Mouse (Mus musculus): Measurements from ENCODE around the gene Ltbp2. TPM values are rescaled to one million over a fixed set of nuclear protein-coding genes. Genes with fewer than 3 reads are reported as not detected.

The Ltbp2 gene
- polyA plus RNA-seq, 1 experiment from 2014 or later, result 18.6 TPM

- 73% methylated on average over 5 of the region's 5 CpGs for whole genome bisulfite sequencing
- peaks cover 7% of the 10 kb centered on the region; the same call in 1 of the 2 replicates for H3K4me1 ChIP-seq (replicated peaks; ENCODE audit: control insufficient read depth, insufficient read depth, low read length)
- no peak overlapping the region for H3K4me2 ChIP-seq (ENCODE audit: low read depth, low read length)
- no peak overlapping the region for H3K9ac ChIP-seq (ENCODE audit: low read length)
- H3K4me3 ChIP-seq (ENCODE audit: low read length), result no peak overlapping the region
- no peak for ATAC-seq (ENCODE audit: low read depth)
- H3K36me3 ChIP-seq (ENCODE audit: control insufficient read depth, insufficient read depth, low read length), result no peaks in the 10 kb centered on the region
- H3K9me3 ChIP-seq (ENCODE audit: control insufficient read depth, low read length), result no peaks in the 10 kb centered on the region
- H3K27me3 ChIP-seq (ENCODE audit: control insufficient read depth, insufficient read depth, low read depth, low read length), result no peaks in the 10 kb centered on the region
- H3K27ac ChIP-seq (ENCODE audit: low read length), result no peak overlapping the region
These were observed 13.1 kb downstream of the Ltbp2 start for GRCm38 (mm10) chr12:84863196-84863595.

GRCm38 (mm10) chr12:84862136-84862910, 14.0 kb downstream of the Ltbp2 start:
- H3K27me3 ChIP-seq (ENCODE audit: control insufficient read depth, insufficient read depth, low read depth, low read length), result no peaks in the 10 kb centered on the region
- WGBS, result 81% methylated on average over 14 of the region's 14 CpGs
- H3K9ac ChIP-seq (ENCODE audit: low read length), result 0 out of 2 replicates have a peak overlapping the region, but pooled peaks have one; percentile 11
- no peak overlapping the region for H3K4me3 ChIP-seq (ENCODE audit: low read length)
- peaks cover 7% of the 10 kb centered on the region; the same call in 1 of the 2 replicates for H3K4me1 ChIP-seq (replicated peaks; ENCODE audit: control insufficient read depth, insufficient read depth, low read length)
- ATAC-seq (ENCODE audit: low read depth), result no peak
- no peak overlapping the region for H3K27ac ChIP-seq (ENCODE audit: low read length)
- H3K9me3 ChIP-seq (ENCODE audit: control insufficient read depth, low read length), result no peaks in the 10 kb centered on the region
- no peaks in the 10 kb centered on the region for H3K36me3 ChIP-seq (ENCODE audit: control insufficient read depth, insufficient read depth, low read length)
- H3K4me2 ChIP-seq (ENCODE audit: low read depth, low read length), result no peak overlapping the region

GRCm38 (mm10) chr12:84858149-84859113, 17.9 kb downstream of the Ltbp2 start:
- Histone ChIP-seq H3K36me3 (ENCODE audit: control insufficient read depth, insufficient read depth, low read length) (no peaks in the 10 kb centered on the region), H3K9ac (ENCODE audit: low read length) (no peak overlapping the region)

GRCm38 (mm10) chr12:84857706-84858105, 18.6 kb downstream of the Ltbp2 start:
- H3K27ac ChIP-seq (ENCODE audit: low read length), result no peak overlapping the region
- H3K9me3 ChIP-seq (ENCODE audit: control insufficient read depth, low read length), result no peaks in the 10 kb centered on the region
- H3K36me3 ChIP-seq (ENCODE audit: control insufficient read depth, insufficient read depth, low read length), result no peaks in the 10 kb centered on the region
- 61% methylated on average over 4 of the region's 4 CpGs for WGBS
- no peak for ATAC-seq (ENCODE audit: low read depth)
- no peaks in the 10 kb centered on the region for H3K27me3 ChIP-seq (ENCODE audit: control insufficient read depth, insufficient read depth, low read depth, low read length)
- H3K4me1 ChIP-seq (replicated peaks; ENCODE audit: control insufficient read depth, insufficient read depth, low read length), result peaks cover 6% of the 10 kb centered on the region; the same call in 1 of the 2 replicates
- H3K9ac ChIP-seq (ENCODE audit: low read length), result no peak overlapping the region
- no peak overlapping the region for H3K4me3 ChIP-seq (ENCODE audit: low read length)
- H3K4me2 ChIP-seq (ENCODE audit: low read depth, low read length), result no peak overlapping the region

More at GRCm38 (mm10) chr12:84858149-84859113, 17.9 kb downstream of the Ltbp2 start:
- Histone ChIP-seq H3K9me3 (ENCODE audit: control insufficient read depth, low read length) (no peaks in the 10 kb centered on the region), H3K4me2 (ENCODE audit: low read depth, low read length) (no peak overlapping the region), H3K27ac (ENCODE audit: low read length) (no peak overlapping the region), H3K4me3 (ENCODE audit: low read length) (no peak overlapping the region), H3K27me3 (ENCODE audit: control insufficient read depth, insufficient read depth, low read depth, low read length) (no peaks in the 10 kb centered on the region), H3K4me1 (replicated peaks; ENCODE audit: control insufficient read depth, insufficient read depth, low read length) (peaks cover 6% of the 10 kb centered on the region; the same call in 1 of the 2 replicates)
- 34% methylated on average over 17 of the region's 17 CpGs for WGBS
- ATAC-seq (ENCODE audit: low read depth), result peak; percentile 62; the same call in 1 of the 2 replicates

GRCm38 (mm10) chr12:84856532-84856931, 19.8 kb downstream of the Ltbp2 start:
- Histone ChIP-seq H3K27me3 (ENCODE audit: control insufficient read depth, insufficient read depth, low read depth, low read length) (no peaks in the 10 kb centered on the region), H3K9me3 (ENCODE audit: control insufficient read depth, low read length) (no peaks in the 10 kb centered on the region), H3K36me3 (ENCODE audit: control insufficient read depth, insufficient read depth, low read length) (no peaks in the 10 kb centered on the region), H3K27ac (ENCODE audit: low read length) (no peak overlapping the region), H3K4me2 (ENCODE audit: low read depth, low read length) (no peak overlapping the region), H3K4me1 (replicated peaks; ENCODE audit: control insufficient read depth, insufficient read depth, low read length) (peaks cover 6% of the 10 kb centered on the region; the same call in 1 of the 2 replicates), H3K9ac (ENCODE audit: low read length) (no peak overlapping the region), H3K4me3 (ENCODE audit: low read length) (no peak overlapping the region)
- 66% methylated on average over 8 of the region's 8 CpGs for WGBS
- no peak for ATAC-seq (ENCODE audit: low read depth)

GRCm38 (mm10) chr12:84855084-84855625, 21.2 kb downstream of the Ltbp2 start:
- H3K4me3 ChIP-seq (ENCODE audit: low read length), result no peak overlapping the region
- no peak overlapping the region for H3K4me2 ChIP-seq (ENCODE audit: low read depth, low read length)
- H3K4me1 ChIP-seq (replicated peaks; ENCODE audit: control insufficient read depth, insufficient read depth, low read length), result peaks cover 9% of the 10 kb centered on the region; the same call in 1 of the 2 replicates
- H3K36me3 ChIP-seq (ENCODE audit: control insufficient read depth, insufficient read depth, low read length), result no peaks in the 10 kb centered on the region
- ATAC-seq (ENCODE audit: low read depth), result no peak
- no peaks in the 10 kb centered on the region for H3K9me3 ChIP-seq (ENCODE audit: control insufficient read depth, low read length)
- no peak overlapping the region for H3K27ac ChIP-seq (ENCODE audit: low read length)
- no peaks in the 10 kb centered on the region for H3K27me3 ChIP-seq (ENCODE audit: control insufficient read depth, insufficient read depth, low read depth, low read length)
- no peak overlapping the region for H3K9ac ChIP-seq (ENCODE audit: low read length)
- WGBS, result 75% methylated on average over 4 of the region's 4 CpGs

- Histone ChIP-seq H3K27me3 (ENCODE audit: control insufficient read depth, insufficient read depth, low read depth, low read length) (no peaks in the 10 kb centered on the region), H3K4me2 (ENCODE audit: low read depth, low read length) (no peak overlapping the region), H3K27ac (ENCODE audit: low read length) (no peak overlapping the region), H3K9me3 (ENCODE audit: control insufficient read depth, low read length) (no peaks in the 10 kb centered on the region), H3K9ac (ENCODE audit: low read length) (no peak overlapping the region), H3K4me3 (ENCODE audit: low read length) (no peak overlapping the region), H3K36me3 (ENCODE audit: control insufficient read depth, insufficient read depth, low read length) (no peaks in the 10 kb centered on the region), H3K4me1 (replicated peaks; ENCODE audit: control insufficient read depth, insufficient read depth, low read length) (peaks cover 9% of the 10 kb centered on the region; the same call in 1 of the 2 replicates)
- WGBS, result 94% methylated on average over 4 of the region's 4 CpGs
- ATAC-seq (ENCODE audit: low read depth), result no peak
These were observed 21.8 kb downstream of the Ltbp2 start for GRCm38 (mm10) chr12:84854392-84855033.

GRCm38 (mm10) chr12:84851403-84852040, 24.8 kb downstream of the Ltbp2 start:
- Histone ChIP-seq H3K4me2 (ENCODE audit: low read depth, low read length) (no peak overlapping the region), H3K4me1 (replicated peaks; ENCODE audit: control insufficient read depth, insufficient read depth, low read length) (peaks cover 19% of the 10 kb centered on the region), H3K27me3 (ENCODE audit: control insufficient read depth, insufficient read depth, low read depth, low read length) (no peaks in the 10 kb centered on the region), H3K9ac (ENCODE audit: low read length) (no peak overlapping the region), H3K4me3 (ENCODE audit: low read length) (no peak overlapping the region), H3K36me3 (ENCODE audit: control insufficient read depth, insufficient read depth, low read length) (no peaks in the 10 kb centered on the region), H3K9me3 (ENCODE audit: control insufficient read depth, low read length) (no peaks in the 10 kb centered on the region), H3K27ac (ENCODE audit: low read length) (no peak overlapping the region)
- 45% methylated on average over 11 of the region's 11 CpGs for WGBS
- peak; percentile 53 for ATAC-seq (ENCODE audit: low read depth)

Measured in lung, embryonic 16.5 days (tissue).